Mouse (Mus musculus): ENCODE measurements at regions not wholly inside any gene's neighbourhood (a gene's known extent, or its start where the extent isn't known, plus 50 kb on each side); places are given as distances from the start of the nearest gene placed in this dataset.

- Histone ChIP-seq H3K27ac (ENCODE audit: insufficient read depth, low read length) (no peak overlapping the region), H3K4me1 (ENCODE audit: control insufficient read depth, insufficient read depth, low read length) (peaks cover 1% of the 10 kb centered on the region; the same call in 1 of the 2 replicates), H3K4me3 (ENCODE audit: insufficient read depth, low read length) (no peak overlapping the region)
- TF ChIP-seq CTCF (IDR thresholded peaks at IDR 0.05; ENCODE audit: extremely low read depth, insufficient read depth, low read length) (no peak), POLR2A (IDR thresholded peaks at IDR 0.05; ENCODE audit: extremely low read depth, insufficient read depth, low read length) (no peak)
Measured at GRCm38 (mm10) chr5:146644499-146644898, 59.5 kb upstream of the Gpr12 start.

- TF ChIP-seq POLR2A (IDR thresholded peaks at IDR 0.05; ENCODE audit: extremely low read depth, insufficient read depth, low read length) (no peak), CTCF (IDR thresholded peaks at IDR 0.05; ENCODE audit: extremely low read depth, insufficient read depth, low read length) (no peak)
- H3K27ac ChIP-seq (ENCODE audit: insufficient read depth, low read length) = no peak overlapping the region
- H3K4me1 ChIP-seq (ENCODE audit: control insufficient read depth, insufficient read depth, low read length) = peaks cover 1% of the 10 kb centered on the region; the same call in 1 of the 2 replicates
- no peak overlapping the region for H3K4me3 ChIP-seq (ENCODE audit: insufficient read depth, low read length)
Measured at GRCm38 (mm10) chr5:146641931-146642330, 56.9 kb upstream of the Gpr12 start.

GRCm38 (mm10) chr5:146636859-146637258 lies 51.8 kb upstream of the Gpr12 start:
- no peak overlapping the region for H3K4me3 ChIP-seq (ENCODE audit: insufficient read depth, low read length)
- no peaks in the 10 kb centered on the region for H3K4me1 ChIP-seq (ENCODE audit: control insufficient read depth, insufficient read depth, low read length)
- H3K27ac ChIP-seq (ENCODE audit: insufficient read depth, low read length) = no peak overlapping the region
- TF ChIP-seq CTCF (IDR thresholded peaks at IDR 0.05; ENCODE audit: extremely low read depth, insufficient read depth, low read length) = no peak
- no peak for TF ChIP-seq POLR2A (IDR thresholded peaks at IDR 0.05; ENCODE audit: extremely low read depth, insufficient read depth, low read length)

All from cortical plate, adult 2 months (tissue).